Mouse (Mus musculus) WW6 (cell line): ENCODE results near the gene Cd68.
A peak's percentile ranks its signal among the peaks of the same experiment; 100 is the strongest.

Experiments used
- DNase-seq: peaks from one replicate; pipeline ENCODE4 v3.0.0-alpha.2; 2013; ENCODE audit warnings: low read depth, low spot score

Gene Cd68

DNA sequence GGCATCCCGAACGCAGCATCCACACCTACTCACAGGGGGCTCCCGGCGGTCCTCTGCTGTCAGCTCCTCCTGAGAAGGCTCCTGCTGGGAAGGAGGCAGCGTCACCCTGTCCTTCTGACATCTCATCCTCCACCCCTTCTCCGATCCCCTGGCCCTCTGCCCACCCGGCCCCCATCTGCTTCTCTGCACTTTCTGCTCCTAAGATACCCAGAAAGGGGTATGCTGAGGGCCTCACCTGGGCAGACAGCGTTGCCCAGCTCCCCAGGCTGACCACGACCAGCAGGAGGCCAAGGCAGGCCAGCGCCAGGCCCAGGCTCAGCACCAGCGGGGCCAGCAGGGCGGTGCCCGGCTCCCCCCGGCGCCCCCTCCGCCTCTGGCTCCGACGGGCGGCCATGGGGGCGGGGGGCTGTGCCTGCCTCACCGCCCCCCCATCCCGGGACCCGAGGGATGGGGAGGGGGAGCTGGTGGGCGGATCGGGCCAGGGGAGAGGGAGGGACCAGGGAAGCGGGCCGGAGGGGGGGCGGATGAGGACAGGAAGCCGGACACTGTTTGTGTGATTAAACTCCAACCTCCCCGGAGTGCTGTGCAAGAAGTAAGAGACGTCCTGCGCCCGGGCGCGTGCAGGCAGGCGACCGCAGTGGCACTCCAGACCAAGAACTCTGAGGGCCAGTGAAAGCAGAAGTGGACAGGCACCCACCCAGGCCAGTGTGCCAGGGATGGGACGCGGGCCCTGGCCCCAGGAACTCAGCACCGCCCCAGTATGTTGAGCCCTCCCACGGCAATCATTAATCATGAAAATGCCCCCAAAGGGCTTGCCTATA, 29.6 kb upstream of the Cd68 start, which contains the start of the genes Tnfsf12 and Tnfsfm13:
Gene Tnfsf12 (minus strand): TSS at position 489 of the 821 bp plus-strand sequence.
Gene Tnfsfm13 (minus strand): TSS at position 738 of the 821 bp plus-strand sequence.
- no peak for DNase-seq

GRCm38 (mm10) chr11:69695046-69695360, 29.1 kb upstream of the Cd68 start:
- DNase-seq, result no peak

GRCm38 (mm10) chr11:69693421-69693965, 27.5 kb upstream of the Cd68 start:
- DNase-seq, result no peak

GRCm38 (mm10) chr11:69692863-69693262, 26.9 kb upstream of the Cd68 start:
- no peak for DNase-seq

- no peak for DNase-seq
These were observed 26.4 kb upstream of the Cd68 start for GRCm38 (mm10) chr11:69692196-69692811.

DNA sequence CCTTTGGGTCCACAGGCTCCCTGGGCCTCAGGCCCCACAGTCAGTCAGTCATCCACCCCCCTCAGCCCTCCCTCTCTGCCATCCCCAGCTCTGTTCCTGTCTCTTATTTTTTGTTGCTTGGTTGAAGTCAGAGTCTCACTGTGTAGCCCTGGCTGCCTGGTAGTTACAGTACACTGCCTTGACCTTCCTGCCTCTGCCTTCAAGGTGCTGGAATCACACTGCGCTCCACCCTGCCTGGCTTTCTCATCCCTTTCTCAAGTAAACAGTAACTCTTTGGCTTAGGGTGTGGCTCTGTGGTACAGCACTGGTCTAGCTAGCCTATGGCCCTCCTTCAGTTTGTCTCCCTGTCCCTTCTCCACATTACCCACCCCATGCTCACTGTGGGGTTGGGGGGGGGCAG, 23.9 kb upstream of the Cd68 start:
- no peak for DNase-seq

GRCm38 (mm10) chr11:69687061-69687460, 21.1 kb upstream of the Cd68 start:
- no peak for DNase-seq

DNA sequence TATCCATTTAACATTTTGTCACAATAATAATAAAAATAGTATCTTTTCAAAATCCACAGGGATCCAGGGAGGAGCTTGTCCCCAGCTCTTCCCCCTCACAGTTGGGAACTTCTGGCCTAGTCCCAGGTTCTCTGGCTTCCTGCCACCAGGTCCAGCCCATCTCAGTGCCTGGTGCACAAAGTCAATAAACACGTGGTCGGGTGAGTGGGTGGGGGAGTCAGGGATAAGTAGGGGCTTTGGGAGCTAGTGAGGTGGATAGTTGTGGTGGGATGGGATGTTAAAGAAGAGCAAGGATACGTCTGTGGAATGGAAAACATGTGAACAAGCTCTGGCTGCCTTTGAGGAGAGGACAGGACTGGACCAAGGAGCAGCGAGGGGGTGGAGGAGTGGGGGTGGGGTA, 20.4 kb upstream of the Cd68 start:
- no peak for DNase-seq

DNA sequence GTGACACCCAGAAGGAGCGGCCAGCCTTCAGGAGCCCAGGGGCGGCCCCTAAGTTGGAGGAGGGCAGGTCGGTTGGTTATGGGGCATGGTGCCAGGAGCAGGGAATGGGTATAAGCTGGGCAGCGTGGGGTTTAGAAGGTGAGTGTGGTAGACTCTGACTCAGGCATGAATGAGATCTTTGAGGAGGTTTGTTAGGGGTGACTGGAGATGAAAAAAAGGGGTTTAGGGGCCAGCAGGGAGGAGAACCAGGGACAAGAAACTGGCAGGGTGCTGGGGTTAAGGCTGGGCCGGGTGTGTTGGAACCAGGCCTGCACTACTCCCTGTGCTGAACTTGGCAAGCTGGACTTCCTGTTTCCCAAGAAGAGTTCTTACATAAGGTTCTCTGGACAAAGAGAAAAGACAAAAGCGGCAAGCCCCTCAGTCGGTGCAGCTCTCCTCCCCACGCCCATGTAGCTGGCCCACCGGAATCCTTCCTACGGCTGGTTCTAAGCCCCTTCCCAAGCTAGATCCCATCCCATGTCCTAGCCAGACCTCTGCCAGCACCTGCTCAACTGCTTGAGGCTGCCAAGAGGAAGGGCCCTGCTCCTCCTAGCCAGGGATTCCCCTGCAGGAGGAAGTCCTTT, 19.7 kb upstream of the Cd68 start, which contains the start of gene Tnfsf13:
Gene Tnfsf13 (minus strand): TSS at position 259 of the 623 bp plus-strand sequence.
- no peak for DNase-seq

GRCm38 (mm10) chr11:69684936-69685335, 19.0 kb upstream of the Cd68 start:
- DNase-seq, result no peak

GRCm38 (mm10) chr11:69684128-69684745, 18.3 kb upstream of the Cd68 start:
- DNase-seq, result no peak

DNA sequence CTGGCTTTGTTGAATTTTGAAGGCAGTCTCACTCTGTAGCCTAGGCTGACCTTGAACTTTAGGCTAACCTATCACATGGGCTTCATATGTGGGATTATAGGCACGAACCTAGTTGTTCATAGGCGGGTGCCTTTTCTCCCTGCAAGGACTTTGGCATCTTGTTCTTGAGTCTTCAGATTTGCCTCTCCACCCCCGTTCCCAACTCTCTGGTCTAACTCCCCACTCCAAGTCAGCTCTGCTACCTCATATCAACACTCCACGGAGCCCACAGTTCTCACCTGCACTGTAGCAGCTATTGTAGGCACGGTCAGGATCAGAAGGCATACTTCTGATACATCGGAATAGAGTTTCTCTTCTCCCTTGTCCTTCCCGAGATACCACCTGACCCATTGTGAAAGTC, 17.6 kb upstream of the Cd68 start:
- DNase-seq, result no peak

DNA sequence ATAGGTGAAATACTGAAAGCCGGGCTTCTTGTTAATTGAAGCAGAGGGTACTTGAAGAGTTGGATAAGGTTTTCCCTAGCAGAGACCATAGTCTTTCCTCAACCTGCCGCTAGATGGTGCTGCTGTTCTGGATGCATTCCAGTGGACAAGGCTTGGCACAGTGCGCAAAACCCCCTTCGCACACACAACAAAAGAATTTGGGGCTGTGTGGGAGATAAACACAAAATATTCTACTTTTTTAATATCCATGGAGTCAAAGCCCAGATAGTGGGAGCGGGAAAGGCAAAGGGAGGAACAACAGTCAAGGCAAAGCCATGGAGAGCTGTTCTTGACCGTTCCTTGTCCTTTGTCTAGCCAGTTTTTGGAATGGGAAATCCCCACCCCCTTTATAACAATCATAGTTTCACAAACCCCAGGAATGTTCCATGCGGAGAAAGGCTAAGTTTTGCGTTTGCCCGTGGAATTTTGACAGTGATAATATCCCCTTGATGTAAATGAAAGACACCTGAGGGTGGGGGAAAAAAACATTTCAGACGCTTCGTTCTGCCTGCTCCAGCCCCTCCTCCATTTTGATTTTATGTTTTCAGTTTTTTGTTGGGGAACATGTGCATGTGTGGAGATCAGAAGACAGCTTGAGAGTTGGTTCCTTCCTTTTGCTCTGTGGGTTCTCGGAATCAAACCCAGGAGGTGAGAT, 17.0 kb upstream of the Cd68 start:
- DNase-seq, result no peak

DNA sequence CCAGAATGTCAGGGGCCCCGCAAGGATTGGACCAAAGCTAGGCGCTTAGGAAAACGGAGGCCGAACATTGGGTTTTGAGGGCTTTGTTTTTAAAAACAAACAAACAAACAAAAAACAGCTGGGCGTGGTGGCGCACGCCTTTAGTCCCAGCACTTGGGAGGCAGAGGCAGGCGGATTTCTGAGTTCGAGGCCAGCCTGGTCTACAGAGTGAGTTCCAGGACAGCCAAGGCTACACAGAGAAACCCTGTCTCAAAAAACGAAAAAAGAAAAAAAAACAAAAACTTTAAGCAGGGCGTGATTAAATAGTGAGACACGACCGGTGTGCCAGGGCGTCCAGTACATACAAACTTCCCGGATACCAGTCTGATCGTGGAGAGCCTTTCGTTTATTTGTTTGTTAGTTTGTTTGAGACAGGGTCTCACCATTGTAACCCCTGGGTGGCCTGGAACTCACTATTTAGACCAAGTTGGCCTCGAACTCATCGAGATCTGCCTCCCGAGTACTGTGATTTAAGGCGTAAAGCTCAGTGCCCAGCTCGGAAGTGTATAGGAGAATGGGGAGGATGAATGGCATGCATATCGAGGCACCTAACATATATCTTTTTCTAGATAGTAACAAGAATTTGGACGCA, 16.4 kb upstream of the Cd68 start:
- DNase-seq, result no peak

- DNase-seq, result peak; percentile 99
These were observed 15.6 kb upstream of the Cd68 start, which contains the start of gene Senp3 for GRCm38 (mm10) chr11:69681314-69682208. Gene Senp3 (minus strand): TSS chr11:69682084.

GRCm38 (mm10) chr11:69680136-69680855, 14.3 kb upstream of the Cd68 start:
- DNase-seq, result no peak

- no peak for DNase-seq
These were observed 13.2 kb upstream of the Cd68 start for GRCm38 (mm10) chr11:69679144-69679543.

DNA sequence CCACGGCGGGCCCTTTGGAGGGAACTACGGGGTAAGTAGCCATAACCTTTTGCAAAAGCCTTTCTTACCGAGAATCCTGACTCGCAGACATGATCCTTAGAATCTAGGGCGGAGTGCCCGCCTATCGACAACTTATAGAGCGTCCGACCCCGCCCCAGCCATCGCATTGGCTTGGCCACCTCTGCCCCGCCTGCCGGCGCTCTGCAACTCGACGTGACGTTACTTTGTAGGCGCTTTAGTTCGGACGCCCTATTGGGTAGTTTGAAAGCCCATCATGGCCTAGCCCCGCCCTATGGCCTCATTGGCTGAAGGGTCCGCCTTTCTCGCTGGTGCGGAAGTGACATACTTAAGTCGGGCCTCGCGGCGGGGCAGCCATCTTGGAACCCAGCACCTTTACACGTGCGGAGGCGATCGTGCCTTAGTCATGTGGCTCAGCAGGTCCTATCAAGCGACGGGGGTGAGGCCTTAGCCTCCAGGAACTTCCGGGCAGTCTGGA, 6.3 kb upstream of the Cd68 start, which contains the start of gene Eif4a1:
Gene Eif4a1 (minus strand): TSS at position 213 of the 496 bp plus-strand sequence.
- peak; percentile 100 for DNase-seq

GRCm38 (mm10) chr11:69671726-69672124, 5.8 kb upstream of the Cd68 start:
- DNase-seq, result no peak
